Mouse (Mus musculus): ENCODE measurements around the gene Olfml3. TPM values are rescaled to one million over a fixed set of nuclear protein-coding genes. Genes with fewer than 3 reads are reported as not detected.

Olfml3 gene
- total and polyA plus RNA-seq, 2 experiments from 2014 or later: 6.4 to 7.9 TPM

- Histone ChIP-seq H3K4me1 (ENCODE audit: insufficient read depth) (no peaks in the 10 kb centered on the region), H3K36me3 (ENCODE audit: insufficient read depth) (0 out of 2 replicates have a peak, but pooled peaks cover 12% of the 10 kb centered on the region), H3K9me3 (ENCODE audit: low read length) (no peaks in the 10 kb centered on the region), H3K27me3 (ENCODE audit: insufficient read depth, low read length) (no peaks in the 10 kb centered on the region), H3K4me3 (ENCODE audit: low read depth, low read length) (no peak overlapping the region), H3K27ac (ENCODE audit: low read depth, low read length) (no peak overlapping the region), H3K4me2 (ENCODE audit: low read depth) (no peak overlapping the region), H3K9ac (no peak overlapping the region)
- 87% methylated on average over 6 of the region's 6 CpGs for WGBS
- DNase-seq (no peak), ATAC-seq (no peak)
- TF ChIP-seq CTCF (IDR thresholded peaks at IDR 0.05; ENCODE audit: low read depth): no peak
Observed at GRCm38 (mm10) chr3:103778660-103779059, 40.9 kb upstream of the Olfml3 start.

- Histone ChIP-seq H3K4me1 (ENCODE audit: insufficient read depth) (no peaks in the 10 kb centered on the region), H3K27me3 (ENCODE audit: insufficient read depth, low read length) (no peaks in the 10 kb centered on the region), H3K9me3 (ENCODE audit: low read length) (no peaks in the 10 kb centered on the region), H3K9ac (no peak overlapping the region), H3K4me3 (ENCODE audit: low read depth, low read length) (no peak overlapping the region), H3K27ac (ENCODE audit: low read depth, low read length) (no peak overlapping the region), H3K36me3 (ENCODE audit: insufficient read depth) (0 out of 2 replicates have a peak, but pooled peaks cover 12% of the 10 kb centered on the region), H3K4me2 (ENCODE audit: low read depth) (no peak overlapping the region)
- no peak for TF ChIP-seq CTCF (IDR thresholded peaks at IDR 0.05; ENCODE audit: low read depth)
- 76% methylated on average over 11 of the region's 11 CpGs for WGBS
- DNase-seq (no peak), ATAC-seq (no peak)
Observed at GRCm38 (mm10) chr3:103777940-103778339, 40.1 kb upstream of the Olfml3 start.

GRCm38 (mm10) chr3:103774009-103774408, 36.2 kb upstream of the Olfml3 start:
- DNase-seq: no peak
- H3K9ac ChIP-seq: no peak overlapping the region
- 78% methylated on average over 15 of the region's 15 CpGs for WGBS

GRCm38 (mm10) chr3:103773508-103773907, 35.7 kb upstream of the Olfml3 start:
- no peaks in the 10 kb centered on the region for H3K4me1 ChIP-seq (ENCODE audit: insufficient read depth)
- no peaks in the 10 kb centered on the region for H3K27me3 ChIP-seq (ENCODE audit: insufficient read depth, low read length)
- no peak for ATAC-seq
- H3K36me3 ChIP-seq (ENCODE audit: insufficient read depth): 0 out of 2 replicates have a peak, but pooled peaks cover 12% of the 10 kb centered on the region
- H3K9ac ChIP-seq: no peak overlapping the region
- DNase-seq: no peak
- H3K4me2 ChIP-seq (ENCODE audit: low read depth): no peak overlapping the region
- no peak for TF ChIP-seq CTCF (IDR thresholded peaks at IDR 0.05; ENCODE audit: low read depth)
- 75% methylated on average over 3 of the region's 3 CpGs for WGBS
- no peak overlapping the region for H3K4me3 ChIP-seq (ENCODE audit: low read depth, low read length)
- no peaks in the 10 kb centered on the region for H3K9me3 ChIP-seq (ENCODE audit: low read length)
- no peak overlapping the region for H3K27ac ChIP-seq (ENCODE audit: low read depth, low read length)

More at GRCm38 (mm10) chr3:103774009-103774408, 36.2 kb upstream of the Olfml3 start:
- no peak overlapping the region for H3K27ac ChIP-seq (ENCODE audit: low read depth, low read length)
- H3K27me3 ChIP-seq (ENCODE audit: insufficient read depth, low read length): no peaks in the 10 kb centered on the region
- H3K4me2 ChIP-seq (ENCODE audit: low read depth): no peak overlapping the region
- 0 out of 2 replicates have a peak, but pooled peaks cover 12% of the 10 kb centered on the region for H3K36me3 ChIP-seq (ENCODE audit: insufficient read depth)
- no peak overlapping the region for H3K4me3 ChIP-seq (ENCODE audit: low read depth, low read length)
- TF ChIP-seq CTCF (IDR thresholded peaks at IDR 0.05; ENCODE audit: low read depth): no peak
- no peaks in the 10 kb centered on the region for H3K4me1 ChIP-seq (ENCODE audit: insufficient read depth)
- no peaks in the 10 kb centered on the region for H3K9me3 ChIP-seq (ENCODE audit: low read length)
- no peak for ATAC-seq

GRCm38 (mm10) chr3:103772846-103773245, 35.0 kb upstream of the Olfml3 start:
- ATAC-seq (no peak), DNase-seq (no peak)
- TF ChIP-seq CTCF (IDR thresholded peaks at IDR 0.05; ENCODE audit: low read depth): no peak
- Histone ChIP-seq H3K4me3 (ENCODE audit: low read depth, low read length) (no peak overlapping the region), H3K4me1 (ENCODE audit: insufficient read depth) (no peaks in the 10 kb centered on the region), H3K4me2 (ENCODE audit: low read depth) (no peak overlapping the region), H3K9me3 (ENCODE audit: low read length) (no peaks in the 10 kb centered on the region), H3K9ac (no peak overlapping the region), H3K27me3 (ENCODE audit: insufficient read depth, low read length) (no peaks in the 10 kb centered on the region), H3K27ac (ENCODE audit: low read depth, low read length) (no peak overlapping the region), H3K36me3 (ENCODE audit: insufficient read depth) (0 out of 2 replicates have a peak, but pooled peaks cover 12% of the 10 kb centered on the region)
- WGBS: 76% methylated on average over 4 of the region's 4 CpGs

GRCm38 (mm10) chr3:103771531-103772130, 33.8 kb upstream of the Olfml3 start:
- 55% methylated on average over 9 of the region's 9 CpGs for WGBS
- Histone ChIP-seq H3K27ac (ENCODE audit: low read depth, low read length) (no peak overlapping the region; the same call in 1 of the 2 replicates), H3K27me3 (ENCODE audit: insufficient read depth, low read length) (no peaks in the 10 kb centered on the region), H3K36me3 (ENCODE audit: insufficient read depth) (0 out of 2 replicates have a peak, but pooled peaks cover 4% of the 10 kb centered on the region), H3K4me2 (ENCODE audit: low read depth) (no peak overlapping the region), H3K9me3 (ENCODE audit: low read length) (no peaks in the 10 kb centered on the region), H3K4me1 (ENCODE audit: insufficient read depth) (no peaks in the 10 kb centered on the region), H3K4me3 (ENCODE audit: low read depth, low read length) (no peak overlapping the region), H3K9ac (no peak overlapping the region)
- ATAC-seq: peak; percentile 29; the same call in 1 of the 2 replicates
- no peak for TF ChIP-seq CTCF (IDR thresholded peaks at IDR 0.05; ENCODE audit: low read depth)
- peak; percentile 26 for DNase-seq

- Histone ChIP-seq H3K4me2 (ENCODE audit: low read depth) (no peak overlapping the region), H3K27me3 (ENCODE audit: insufficient read depth, low read length) (no peaks in the 10 kb centered on the region), H3K36me3 (ENCODE audit: insufficient read depth) (peaks cover 13% of the 10 kb centered on the region; the same call in 1 of the 2 replicates), H3K27ac (ENCODE audit: low read depth, low read length) (no peak overlapping the region), H3K9me3 (ENCODE audit: low read length) (no peaks in the 10 kb centered on the region), H3K4me3 (ENCODE audit: low read depth, low read length) (no peak overlapping the region), H3K9ac (no peak overlapping the region), H3K4me1 (ENCODE audit: insufficient read depth) (no peaks in the 10 kb centered on the region)
- ATAC-seq: no peak
- TF ChIP-seq CTCF (IDR thresholded peaks at IDR 0.05; ENCODE audit: low read depth): no peak
- DNase-seq: no peak
- 64% methylated on average over 3 of the region's 3 CpGs for WGBS
Observed at GRCm38 (mm10) chr3:103766789-103767188, 29.0 kb upstream of the Olfml3 start.

Measured in forebrain, postnatal 0 days (tissue).